Mouse (Mus musculus) liver, embryonic 14 days (tissue): ENCODE data around the gene Col4a3bp. TPM values are rescaled to one million over a fixed set of nuclear protein-coding genes. Genes with fewer than 3 reads are reported as not detected.

Source experiments
- polyA plus RNA-seq: library from polyadenylated mRNA; depleted of rRNA; stranded (reverse); fragments of >200 nt; gene quantifications from 2 replicates; pipeline ENCODE4 v1.2.3, GENCODE M21; 2012; rRNA removed

Col4a3bp gene
- polyA plus RNA-seq = 5.7 and 7.0 TPM in 2 replicates

GRCm38 (mm10) chr13:96542081-96542889 is at the start of gene Col4a3bp, which contains the start of gene Polk:
Col4a3bp (plus strand) TSS chr13:96542618.
Polk (minus strand) TSS chr13:96542579.

GRCm38 (mm10) chr13:96670406-96671077 is 128.1 kb downstream of the Col4a3bp start, which contains the start of gene Hmgcr:
Hmgcr (minus strand) TSS chr13:96670936.

Other genes starting within 250 kb of the Col4a3bp start
- gene Poc5, start 154.3 kb upstream of the Col4a3bp start, polyA plus RNA-seq = 4.1 and 4.2 TPM in 2 replicates
- gene Ankdd1b, start 71.4 kb upstream of the Col4a3bp start, polyA plus RNA-seq = 0.02 TPM in 1 of 2 replicates, not detected in the other
- not detected in 2 replicates for gene Gm17622, start 51.9 kb upstream of the Col4a3bp start, polyA plus RNA-seq
- 2.9 and 3.3 TPM in 2 replicates for gene Polk, start within 50 bp of the Col4a3bp start, polyA plus RNA-seq
- 38.9 and 42.1 TPM in 2 replicates for gene Hmgcr, start 128.3 kb downstream of the Col4a3bp start, polyA plus RNA-seq
- gene Ankrd31, start 205.7 kb downstream of the Col4a3bp start, polyA plus RNA-seq = 0.02 and 0.03 TPM in 2 replicates